Mouse (Mus musculus) layer of hippocampus, adult 9-10 months (tissue): ENCODE measurements around the gene AW549877.
A peak's percentile ranks its signal among the peaks of the same experiment; 100 is the strongest.

Experiments used
- DNase-seq: peaks from one replicate; pipeline ENCODE4 v3.0.0; 2022; ENCODE audit warnings: low spot score

AW549877 gene

DNA sequence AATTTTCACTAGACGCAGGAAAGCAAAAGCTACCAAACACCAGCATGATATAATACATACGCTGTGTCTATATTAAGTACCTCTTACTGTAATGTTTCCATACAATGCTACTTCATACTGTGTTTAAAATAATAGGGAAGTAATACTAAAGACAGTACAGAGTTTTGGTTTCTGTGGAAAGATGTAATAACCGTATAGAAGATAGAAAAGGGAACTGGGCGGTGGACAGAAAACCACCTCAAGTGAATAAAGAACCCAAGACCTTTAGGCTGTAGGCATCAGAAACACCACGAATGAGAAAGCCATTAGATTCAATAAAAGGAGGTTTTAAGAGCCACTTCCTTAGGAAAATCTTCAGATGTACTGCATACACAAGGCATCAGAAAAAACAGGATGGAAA is 12.8 kb downstream of the AW549877 start:
- DNase-seq: no peak

DNA sequence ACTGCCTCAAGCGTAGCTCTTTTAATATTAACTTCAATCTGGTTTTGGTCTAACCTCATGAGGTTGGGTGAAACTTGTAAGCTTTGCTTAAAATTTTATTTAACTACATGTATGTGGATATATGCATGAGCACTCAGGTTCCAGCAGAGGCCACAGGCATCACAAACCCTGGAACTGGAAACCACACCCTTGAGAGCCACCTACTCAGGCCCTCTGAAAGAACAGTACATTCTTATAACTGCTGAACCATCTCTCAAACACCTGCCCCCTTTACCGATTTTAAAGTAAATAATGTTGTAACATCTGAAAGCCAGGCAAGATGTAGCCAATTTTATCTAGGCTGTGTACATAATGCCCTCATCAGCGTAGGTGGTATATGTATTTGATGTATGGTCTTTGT is 15.7 kb downstream of the AW549877 start:
- no peak for DNase-seq

- DNase-seq: peak; percentile 48
Measured at GRCm38 (mm10) chr15:3979061-3979848, 16.3 kb downstream of the AW549877 start, which contains the start of gene Fbxo4. Fbxo4 (minus strand) TSS chr15:3979573.

DNA sequence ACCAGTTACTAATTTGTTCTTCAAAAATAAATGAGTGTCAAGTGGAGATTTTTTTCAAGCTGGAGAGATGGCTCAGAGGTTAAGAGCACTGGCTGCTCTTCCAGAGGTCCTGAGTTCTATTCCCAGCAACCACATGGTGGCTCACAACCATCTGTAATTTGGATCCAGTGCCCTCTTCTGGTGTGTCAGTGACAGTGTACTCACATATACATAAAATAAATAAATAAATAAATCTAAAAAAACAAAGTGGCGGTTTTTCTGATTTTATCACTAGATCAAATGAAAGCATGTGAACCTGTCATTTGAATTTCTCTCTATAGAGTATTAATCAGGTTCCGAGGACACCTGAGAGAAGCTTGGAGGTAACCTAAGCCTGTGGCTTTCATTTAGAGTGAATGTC is 17.3 kb downstream of the AW549877 start:
- DNase-seq: no peak

DNA sequence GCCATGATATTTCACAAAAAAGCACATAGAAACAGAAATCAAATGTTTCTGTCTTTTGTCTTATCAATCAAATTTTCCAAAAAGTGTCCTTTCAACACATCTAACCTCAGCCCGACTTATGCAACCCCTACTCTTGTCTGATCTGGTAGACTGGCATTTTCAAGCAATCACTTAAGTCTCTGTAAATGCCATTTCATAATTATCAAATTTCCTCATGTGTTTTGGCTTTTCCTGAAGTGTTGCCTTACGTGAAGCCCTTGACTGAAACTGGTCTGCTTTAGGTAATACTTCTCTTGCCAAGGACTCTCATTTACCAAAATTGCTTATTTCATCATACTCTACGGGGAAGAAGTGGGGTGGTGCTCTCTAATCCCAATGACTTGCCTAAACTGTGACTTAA is 22.2 kb downstream of the AW549877 start:
- DNase-seq: no peak

- DNase-seq: no peak
Measured at GRCm38 (mm10) chr15:3970193-3970592, 25.4 kb downstream of the AW549877 start.

- DNase-seq: no peak
Measured at GRCm38 (mm10) chr15:3969743-3970142, 25.8 kb downstream of the AW549877 start.

GRCm38 (mm10) chr15:3962251-3962650 is 33.3 kb downstream of the AW549877 start:
- DNase-seq: no peak

DNA sequence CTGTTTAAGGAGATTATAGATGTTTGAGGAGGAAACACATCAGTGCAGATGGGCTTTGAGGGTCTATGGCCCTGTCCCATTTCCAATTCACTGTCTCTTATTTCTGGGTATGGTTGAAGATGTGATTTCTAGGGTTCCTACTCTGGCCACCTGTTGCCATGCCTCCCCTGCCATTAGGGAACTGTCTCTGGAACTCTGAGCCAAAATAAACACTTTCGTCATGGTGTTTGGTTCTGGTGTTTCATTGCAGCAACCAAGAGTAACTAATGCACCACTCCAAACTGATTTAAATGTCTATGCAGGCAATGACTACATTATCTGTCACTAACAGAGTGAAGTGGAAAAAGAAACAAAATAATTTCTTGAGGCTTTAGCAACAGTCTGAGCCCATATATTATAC is 35.5 kb downstream of the AW549877 start:
- no peak for DNase-seq

- DNase-seq: peak; percentile 52
Measured at GRCm38 (mm10) chr15:3957982-3958381, 37.6 kb downstream of the AW549877 start.

GRCm38 (mm10) chr15:3954971-3955370 is 40.6 kb downstream of the AW549877 start:
- no peak for DNase-seq

- no peak for DNase-seq
Measured at GRCm38 (mm10) chr15:3938132-3938531, 57.4 kb downstream of the AW549877 start.

- no peak for DNase-seq
Measured at GRCm38 (mm10) chr15:3936056-3936455, 59.5 kb downstream of the AW549877 start.

- no peak for DNase-seq
Measured at GRCm38 (mm10) chr15:3933466-3933865, 62.1 kb downstream of the AW549877 start.
